Mouse (Mus musculus) ES-Bruce4 (cell line): Measurements from ENCODE around the gene 1700029J07Rik.

Source experiments
- CTCF ChIP-seq: IDR thresholded peaks from one replicate; pipeline ENCODE4 v1.8.1; 2011; ENCODE audit warnings: low read depth, low read length
- EP300 ChIP-seq: IDR thresholded peaks from 2 replicates; pipeline ENCODE4 v1.6.1; 2011; ENCODE audit warnings: low read depth, low read length; ENCODE audit not compliant: insufficient read depth
- POLR2A ChIP-seq: IDR thresholded peaks from one replicate; pipeline ENCODE4 v1.8.1; 2011; ENCODE audit warnings: low read length; ENCODE audit not compliant: insufficient read depth

GRCm38 (mm10) chr8:45922116-45922515, 52.9 kb downstream of the 1700029J07Rik start:
- TF ChIP-seq CTCF = no peak
- TF ChIP-seq EP300 = no peak
- no peak for TF ChIP-seq POLR2A
